Mouse (Mus musculus) thymus, postnatal 36 days (tissue): Measurements from ENCODE around the gene Dntt.

Experiments used
- DNase-seq, 2 experiments: peaks; one replicate each; pipeline ENCODE4 v3.0.0; 2022; ENCODE audit warnings: mixed read lengths in 2 of 2

Gene Dntt

GRCm38 (mm10) chr19:41073746-41074455, 44.8 kb downstream of the Dntt start:
- DNase-seq: no peak

GRCm38 (mm10) chr19:41076906-41077305, 47.8 kb downstream of the Dntt start, which contains the start of gene Opalin:
Opalin (minus strand) TSS chr19:41077113.
- DNase-seq: no peak

- DNase-seq: no peak
Measured at GRCm38 (mm10) chr19:41081589-41081988, 52.5 kb downstream of the Dntt start.

- DNase-seq: no peak
Measured at GRCm38 (mm10) chr19:41083646-41084045, 54.6 kb downstream of the Dntt start.

GRCm38 (mm10) chr19:41086289-41086688, 57.2 kb downstream of the Dntt start:
- DNase-seq: no peak

GRCm38 (mm10) chr19:41086700-41087099, 57.6 kb downstream of the Dntt start:
- peak; percentile 51 to 55 for DNase-seq

- no peak for DNase-seq
Measured at GRCm38 (mm10) chr19:41087901-41088300, 58.8 kb downstream of the Dntt start.

- DNase-seq: peak; percentile 39
Measured at GRCm38 (mm10) chr19:41088491-41088890, 59.4 kb downstream of the Dntt start.

GRCm38 (mm10) chr19:41089833-41090232, 60.8 kb downstream of the Dntt start:
- DNase-seq: peak; percentile 20 to 47

- DNase-seq: no peak
Measured at GRCm38 (mm10) chr19:41091901-41092300, 62.8 kb downstream of the Dntt start.

- no peak for DNase-seq
Measured at GRCm38 (mm10) chr19:41097038-41097437, 68.0 kb downstream of the Dntt start.

GRCm38 (mm10) chr19:41100863-41101262, 71.8 kb downstream of the Dntt start:
- DNase-seq: no peak

- DNase-seq: no peak
Measured at GRCm38 (mm10) chr19:41101390-41101789, 72.3 kb downstream of the Dntt start.

GRCm38 (mm10) chr19:41104922-41105321, 75.8 kb downstream of the Dntt start:
- no peak for DNase-seq

GRCm38 (mm10) chr19:41107530-41107929, 78.5 kb downstream of the Dntt start:
- no peak for DNase-seq

- no peak for DNase-seq
Measured at GRCm38 (mm10) chr19:41108666-41109065, 79.6 kb downstream of the Dntt start.
